Mouse (Mus musculus): Measurements from ENCODE around the gene Dennd1a. TPM values are rescaled to one million over a fixed set of nuclear protein-coding genes. Genes with fewer than 3 reads are reported as not detected.

The Dennd1a gene
- polyA plus RNA-seq, 1 experiment from 2014 or later: 3.1 TPM

GRCm38 (mm10) chr2:38176870-38177582 is 110.2 kb downstream of the Dennd1a start:
- H3K9ac ChIP-seq (ENCODE audit: low read length): no peak overlapping the region
- H3K4me1 ChIP-seq (replicated peaks; ENCODE audit: control insufficient read depth, insufficient read depth): no peaks in the 10 kb centered on the region
- no peaks in the 10 kb centered on the region for H3K27me3 ChIP-seq (ENCODE audit: control insufficient read depth, insufficient read depth, low read length)
- H3K27ac ChIP-seq (replicated peaks): no peak overlapping the region
- no peaks in the 10 kb centered on the region for H3K9me3 ChIP-seq (ENCODE audit: control insufficient read depth, low read length)
- no peaks in the 10 kb centered on the region for H3K36me3 ChIP-seq (ENCODE audit: control insufficient read depth, insufficient read depth, low read length)
- DNase-seq (ENCODE audit: low spot score): no peak
- H3K4me3 ChIP-seq (ENCODE audit: low read depth, low read length): no peak overlapping the region
- 53% methylated on average over 4 of the region's 4 CpGs for WGBS
- no peak for ATAC-seq (ENCODE audit: low FRiP score, low TSS enrichment)
- H3K4me2 ChIP-seq (replicated peaks; ENCODE audit: low read depth): no peak overlapping the region
- TF ChIP-seq EP300 (optimal IDR thresholded peaks at IDR 0.05): no peak
- no peak for TF ChIP-seq CTCF (IDR thresholded peaks at IDR 0.05; ENCODE audit: low read depth)

DNA sequence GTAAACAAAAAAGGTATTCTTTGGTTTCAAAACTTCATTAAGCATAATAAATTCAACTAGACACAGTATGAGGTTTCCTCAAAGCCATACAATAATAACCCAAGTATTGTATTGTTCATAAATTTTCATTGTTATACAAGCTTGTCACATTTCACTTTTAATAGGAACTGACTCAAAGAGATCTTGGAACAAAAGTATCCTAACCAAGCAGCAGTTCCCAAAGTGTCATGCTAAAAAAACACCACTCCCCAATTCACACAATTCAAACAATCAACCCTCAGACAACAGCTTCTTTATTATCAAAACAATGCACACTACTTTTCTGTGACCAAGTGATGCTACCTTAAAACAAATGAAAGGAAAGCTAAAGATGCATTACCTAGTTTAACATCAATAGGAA is 111.9 kb downstream of the Dennd1a start:
- DNase-seq (ENCODE audit: low spot score) (no peak), ATAC-seq (ENCODE audit: low FRiP score, low TSS enrichment) (no peak)
- no peak overlapping the region for H3K4me3 ChIP-seq (ENCODE audit: low read depth, low read length)
- H3K4me1 ChIP-seq (replicated peaks; ENCODE audit: control insufficient read depth, insufficient read depth): no peaks in the 10 kb centered on the region
- no peak overlapping the region for H3K27ac ChIP-seq (replicated peaks)
- H3K9me3 ChIP-seq (ENCODE audit: control insufficient read depth, low read length): no peaks in the 10 kb centered on the region
- H3K4me2 ChIP-seq (replicated peaks; ENCODE audit: low read depth): no peak overlapping the region
- TF ChIP-seq CTCF (IDR thresholded peaks at IDR 0.05; ENCODE audit: low read depth): no peak
- no peak for TF ChIP-seq EP300 (optimal IDR thresholded peaks at IDR 0.05)
- no peaks in the 10 kb centered on the region for H3K27me3 ChIP-seq (ENCODE audit: control insufficient read depth, insufficient read depth, low read length)
- H3K36me3 ChIP-seq (ENCODE audit: control insufficient read depth, insufficient read depth, low read length): no peaks in the 10 kb centered on the region
- no peak overlapping the region for H3K9ac ChIP-seq (ENCODE audit: low read length)

GRCm38 (mm10) chr2:38168606-38169005 is 118.6 kb downstream of the Dennd1a start:
- H3K9me3 ChIP-seq (ENCODE audit: control insufficient read depth, low read length): no peaks in the 10 kb centered on the region
- TF ChIP-seq CTCF (IDR thresholded peaks at IDR 0.05; ENCODE audit: low read depth): no peak
- TF ChIP-seq EP300 (optimal IDR thresholded peaks at IDR 0.05): no peak
- H3K4me2 ChIP-seq (replicated peaks; ENCODE audit: low read depth): no peak overlapping the region
- H3K27me3 ChIP-seq (ENCODE audit: control insufficient read depth, insufficient read depth, low read length): no peaks in the 10 kb centered on the region
- H3K9ac ChIP-seq (ENCODE audit: low read length): no peak overlapping the region
- peak; percentile 25 for DNase-seq (ENCODE audit: low spot score)
- no peaks in the 10 kb centered on the region for H3K36me3 ChIP-seq (ENCODE audit: control insufficient read depth, insufficient read depth, low read length)
- ATAC-seq (ENCODE audit: low FRiP score, low TSS enrichment): peak; percentile 91
- 56% methylated on average over 3 of the region's 3 CpGs for WGBS
- no peaks in the 10 kb centered on the region; the same call in 1 of the 2 replicates for H3K4me1 ChIP-seq (replicated peaks; ENCODE audit: control insufficient read depth, insufficient read depth)
- H3K27ac ChIP-seq (replicated peaks): no peak overlapping the region
- H3K4me3 ChIP-seq (ENCODE audit: low read depth, low read length): no peak overlapping the region

- DNase-seq (ENCODE audit: low spot score) (no peak), ATAC-seq (ENCODE audit: low FRiP score, low TSS enrichment) (no peak)
- no peak overlapping the region for H3K4me3 ChIP-seq (ENCODE audit: low read depth, low read length)
- TF ChIP-seq EP300 (optimal IDR thresholded peaks at IDR 0.05): no peak
- no peak for TF ChIP-seq CTCF (IDR thresholded peaks at IDR 0.05; ENCODE audit: low read depth)
- no peaks in the 10 kb centered on the region for H3K9me3 ChIP-seq (ENCODE audit: control insufficient read depth, low read length)
- WGBS: 79% methylated on average over 5 of the region's 5 CpGs
- H3K4me2 ChIP-seq (replicated peaks; ENCODE audit: low read depth): no peak overlapping the region
- H3K36me3 ChIP-seq (ENCODE audit: control insufficient read depth, insufficient read depth, low read length): no peaks in the 10 kb centered on the region
- H3K9ac ChIP-seq (ENCODE audit: low read length): no peak overlapping the region
- H3K4me1 ChIP-seq (replicated peaks; ENCODE audit: control insufficient read depth, insufficient read depth): no peaks in the 10 kb centered on the region; the same call in 1 of the 2 replicates
- H3K27ac ChIP-seq (replicated peaks): no peak overlapping the region
- H3K27me3 ChIP-seq (ENCODE audit: control insufficient read depth, insufficient read depth, low read length): no peaks in the 10 kb centered on the region
These were observed 121.2 kb downstream of the Dennd1a start for GRCm38 (mm10) chr2:38165966-38166365.

DNA sequence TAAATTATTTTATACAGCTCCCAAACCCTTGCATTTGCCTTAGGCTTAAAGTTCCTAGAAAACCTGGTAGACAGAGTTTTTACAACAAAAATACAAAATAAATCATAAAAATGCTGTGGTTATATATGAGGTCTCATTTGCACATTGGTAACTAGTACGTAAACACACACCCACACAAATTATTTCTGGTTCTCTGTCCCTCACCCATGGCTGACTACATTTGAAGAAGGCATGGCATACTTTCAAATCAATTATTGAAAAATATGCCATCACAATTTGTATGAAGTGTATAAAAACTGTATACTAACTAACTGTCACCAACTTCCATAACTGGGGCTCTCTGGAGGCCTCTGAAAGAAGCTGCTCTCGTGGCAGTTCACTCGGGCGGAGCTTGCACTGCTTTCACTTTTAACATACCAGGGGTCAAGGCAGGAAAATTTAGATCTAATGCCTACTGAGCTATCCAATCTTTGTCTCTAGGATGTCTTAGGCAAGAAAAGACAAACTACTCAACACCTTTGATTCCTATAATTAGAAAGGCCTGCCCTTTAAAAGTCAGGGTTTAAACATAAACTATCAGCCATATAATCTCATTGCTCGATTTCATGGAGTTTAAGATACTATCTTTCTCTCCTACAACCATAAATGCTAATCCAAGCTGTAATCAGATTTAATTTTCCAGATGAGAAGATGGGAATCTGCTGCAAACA is 122.7 kb downstream of the Dennd1a start:
- DNase-seq (ENCODE audit: low spot score): no peak
- Histone ChIP-seq H3K4me1 (replicated peaks; ENCODE audit: control insufficient read depth, insufficient read depth) (no peaks in the 10 kb centered on the region; the same call in 1 of the 2 replicates), H3K4me2 (replicated peaks; ENCODE audit: low read depth) (0 out of 2 replicates have a peak overlapping the region, but pooled peaks have one; percentile 14), H3K27me3 (ENCODE audit: control insufficient read depth, insufficient read depth, low read length) (no peaks in the 10 kb centered on the region), H3K9ac (ENCODE audit: low read length) (peak overlapping the region; percentile 8; the same call in 1 of the 2 replicates), H3K36me3 (ENCODE audit: control insufficient read depth, insufficient read depth, low read length) (no peaks in the 10 kb centered on the region), H3K9me3 (ENCODE audit: control insufficient read depth, low read length) (no peaks in the 10 kb centered on the region), H3K4me3 (ENCODE audit: low read depth, low read length) (no peak overlapping the region), H3K27ac (replicated peaks) (no peak overlapping the region)
- ATAC-seq (ENCODE audit: low FRiP score, low TSS enrichment): no peak
- TF ChIP-seq EP300 (optimal IDR thresholded peaks at IDR 0.05) (no peak), CTCF (IDR thresholded peaks at IDR 0.05; ENCODE audit: low read depth) (no peak)
- WGBS: 63% methylated on average over 5 of the region's 5 CpGs

- TF ChIP-seq CTCF (IDR thresholded peaks at IDR 0.05; ENCODE audit: low read depth) (no peak), EP300 (optimal IDR thresholded peaks at IDR 0.05) (no peak)
- no peaks in the 10 kb centered on the region for H3K36me3 ChIP-seq (ENCODE audit: control insufficient read depth, insufficient read depth, low read length)
- 80% methylated on average over 3 of the region's 3 CpGs for WGBS
- no peak overlapping the region for H3K4me3 ChIP-seq (ENCODE audit: low read depth, low read length)
- H3K9ac ChIP-seq (ENCODE audit: low read length): no peak overlapping the region
- no peaks in the 10 kb centered on the region; the same call in 1 of the 2 replicates for H3K4me1 ChIP-seq (replicated peaks; ENCODE audit: control insufficient read depth, insufficient read depth)
- no peak overlapping the region for H3K4me2 ChIP-seq (replicated peaks; ENCODE audit: low read depth)
- no peaks in the 10 kb centered on the region for H3K9me3 ChIP-seq (ENCODE audit: control insufficient read depth, low read length)
- ATAC-seq (ENCODE audit: low FRiP score, low TSS enrichment) (no peak), DNase-seq (ENCODE audit: low spot score) (no peak)
- no peak overlapping the region for H3K27ac ChIP-seq (replicated peaks)
- no peaks in the 10 kb centered on the region for H3K27me3 ChIP-seq (ENCODE audit: control insufficient read depth, insufficient read depth, low read length)
These were observed 124.7 kb downstream of the Dennd1a start for GRCm38 (mm10) chr2:38162486-38162885.

Data from stomach, postnatal 0 days (tissue).